Mouse (Mus musculus) adrenal gland, adult (tissue): ENCODE data around the gene Tmem151b.

Source experiments
- DNase-seq, 2 experiments: peaks; one replicate each; pipeline ENCODE4 v3.0.0; 2022 to 2023; ENCODE audit warnings: low spot score in 1 of 2; ENCODE audit not compliant: inconsistent age in 2 of 2

Gene Tmem151b

DNA sequence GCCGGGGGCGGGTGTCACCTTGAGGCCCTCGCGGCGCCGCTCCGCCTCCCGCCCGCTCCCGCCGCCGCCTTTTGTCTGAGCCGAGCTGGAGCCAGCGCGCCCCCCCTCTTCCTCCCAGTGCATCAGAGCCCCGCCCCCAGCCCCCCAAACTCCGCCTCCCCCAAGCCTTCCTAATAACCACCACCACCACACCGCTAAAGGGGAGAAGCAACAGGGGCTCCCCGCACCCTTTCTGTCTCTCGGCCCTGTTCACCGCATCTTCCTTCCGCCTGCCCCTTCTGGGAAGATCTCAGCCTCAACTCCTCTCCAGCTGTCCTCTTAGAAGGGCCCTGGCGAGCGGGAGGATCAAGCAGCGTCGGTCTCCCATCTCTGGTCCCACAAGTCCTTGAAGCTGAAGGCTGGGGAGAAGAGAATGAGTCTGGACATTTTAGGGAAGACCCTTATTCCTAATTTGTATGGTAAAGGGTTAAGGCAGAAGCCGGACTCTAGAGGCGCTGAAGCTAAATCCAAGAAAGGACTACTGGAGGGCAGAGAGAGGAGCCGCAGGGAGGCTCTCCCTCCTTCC, at the start of gene Tmem151b:
Gene Tmem151b (minus strand): TSS at position 61 of the 565 bp plus-strand sequence.
- peak in 1 of 2 experiments; percentile 44 for DNase-seq

- DNase-seq = peak in 1 of 2 experiments; percentile 40
Observed at GRCm38 (mm10) chr17:45598891-45599290, 49.4 kb upstream of the Tmem151b start.

- peak in 1 of 2 experiments; percentile 49 for DNase-seq
Observed at GRCm38 (mm10) chr17:45598376-45598775, 48.9 kb upstream of the Tmem151b start.

DNA sequence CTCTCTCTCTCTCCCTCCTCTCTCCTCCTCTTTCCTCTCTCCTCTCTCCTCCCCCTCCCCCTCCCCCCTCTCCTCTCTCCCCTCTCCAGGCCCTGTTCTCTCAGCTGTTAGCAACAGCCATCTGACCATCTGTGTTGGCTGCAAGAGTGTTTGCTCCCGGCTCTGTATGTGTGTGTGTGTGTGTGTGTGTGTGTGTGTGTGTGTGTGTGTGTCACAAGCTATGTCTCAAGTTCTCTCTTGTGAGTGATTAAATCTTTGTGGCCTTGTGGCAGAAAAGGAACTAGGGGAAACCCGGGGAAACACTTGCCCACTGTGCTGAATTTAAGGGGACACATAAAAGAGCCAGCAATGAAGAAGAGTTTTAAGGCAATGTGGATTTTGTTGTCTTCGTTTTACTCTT, 48.3 kb upstream of the Tmem151b start:
- DNase-seq = peak in 1 of 2 experiments; percentile 72

GRCm38 (mm10) chr17:45596631-45597396, 47.3 kb upstream of the Tmem151b start:
- DNase-seq = peak; percentile 88 to 95

DNA sequence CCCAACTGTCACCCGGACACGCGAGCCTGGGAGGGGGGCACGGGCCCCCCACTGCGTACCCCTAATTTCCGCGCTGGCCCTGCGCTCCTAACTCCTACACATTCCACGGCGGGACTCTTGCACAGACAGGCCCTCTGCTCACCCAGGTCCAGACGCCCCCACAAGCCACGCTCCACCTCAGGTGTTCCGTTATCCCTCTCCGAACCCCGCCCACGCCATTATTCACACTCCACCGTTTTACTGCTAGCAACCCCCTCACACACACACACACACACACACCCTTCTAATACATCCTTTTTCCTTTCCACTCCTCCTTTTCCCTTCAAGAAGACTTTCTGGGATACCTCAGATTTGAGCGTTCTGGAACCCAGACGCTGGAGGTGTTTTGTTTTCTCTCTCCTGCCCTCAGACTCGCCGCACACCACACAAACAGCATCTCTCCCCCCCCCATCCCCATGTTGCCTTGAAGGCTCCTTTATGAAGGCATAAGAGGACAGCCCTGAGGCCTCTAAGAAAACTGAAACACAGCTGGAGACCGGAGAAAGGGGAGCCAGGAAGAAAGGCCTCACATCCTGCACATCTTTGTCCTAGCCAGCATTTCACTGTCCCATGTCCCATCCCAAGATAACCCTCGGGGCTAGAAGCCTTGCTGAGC, 46.4 kb upstream of the Tmem151b start:
- DNase-seq = no peak

GRCm38 (mm10) chr17:45594881-45595735, 45.6 kb upstream of the Tmem151b start:
- DNase-seq = peak; percentile 89 to 93

- DNase-seq = peak in 1 of 2 experiments; percentile 54
Observed at GRCm38 (mm10) chr17:45594195-45594594, 44.7 kb upstream of the Tmem151b start.

- peak; percentile 47 to 68 for DNase-seq
Observed at GRCm38 (mm10) chr17:45593479-45593878, 44.0 kb upstream of the Tmem151b start.

DNA sequence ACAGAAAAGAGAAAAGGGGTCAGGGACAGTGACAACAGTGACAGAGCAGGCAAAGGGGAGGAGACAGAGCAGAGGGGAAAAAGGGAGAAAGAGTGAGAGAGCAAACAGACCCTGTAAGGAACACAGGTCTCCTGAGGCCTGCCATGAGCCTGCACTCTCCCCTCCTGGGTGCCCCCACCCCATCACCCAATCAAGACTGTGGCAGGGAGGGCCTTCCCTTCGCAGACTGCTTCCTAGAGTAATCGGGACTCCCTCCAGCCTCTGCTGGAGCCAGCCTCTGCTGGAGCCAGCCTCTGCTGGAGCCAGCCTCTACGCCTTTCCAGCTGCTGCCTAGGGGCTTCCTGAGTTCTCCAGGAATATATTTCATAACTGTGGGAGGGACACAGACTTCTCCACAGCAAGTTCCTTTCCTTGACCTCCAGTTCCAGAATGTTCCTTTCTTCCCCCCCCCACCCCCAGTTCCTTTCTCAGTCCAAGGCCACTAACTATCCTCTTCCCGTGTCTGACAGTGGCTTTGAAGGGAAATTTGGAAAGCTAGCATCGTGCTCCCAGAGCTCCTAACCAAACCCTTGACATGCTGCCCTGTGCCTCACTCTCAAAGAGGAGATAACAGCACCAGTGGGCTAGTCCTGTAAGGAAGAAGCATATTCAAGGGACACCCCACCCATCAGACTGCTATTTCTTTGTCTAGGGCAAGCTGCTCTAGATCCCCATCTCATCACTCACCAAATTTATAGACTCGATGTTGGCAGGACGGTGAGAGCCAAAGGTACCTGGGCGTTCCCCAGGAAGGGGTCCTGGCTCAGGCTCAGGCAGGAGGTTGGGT, 43.3 kb upstream of the Tmem151b start:
- peak; percentile 71 to 88 for DNase-seq

DNA sequence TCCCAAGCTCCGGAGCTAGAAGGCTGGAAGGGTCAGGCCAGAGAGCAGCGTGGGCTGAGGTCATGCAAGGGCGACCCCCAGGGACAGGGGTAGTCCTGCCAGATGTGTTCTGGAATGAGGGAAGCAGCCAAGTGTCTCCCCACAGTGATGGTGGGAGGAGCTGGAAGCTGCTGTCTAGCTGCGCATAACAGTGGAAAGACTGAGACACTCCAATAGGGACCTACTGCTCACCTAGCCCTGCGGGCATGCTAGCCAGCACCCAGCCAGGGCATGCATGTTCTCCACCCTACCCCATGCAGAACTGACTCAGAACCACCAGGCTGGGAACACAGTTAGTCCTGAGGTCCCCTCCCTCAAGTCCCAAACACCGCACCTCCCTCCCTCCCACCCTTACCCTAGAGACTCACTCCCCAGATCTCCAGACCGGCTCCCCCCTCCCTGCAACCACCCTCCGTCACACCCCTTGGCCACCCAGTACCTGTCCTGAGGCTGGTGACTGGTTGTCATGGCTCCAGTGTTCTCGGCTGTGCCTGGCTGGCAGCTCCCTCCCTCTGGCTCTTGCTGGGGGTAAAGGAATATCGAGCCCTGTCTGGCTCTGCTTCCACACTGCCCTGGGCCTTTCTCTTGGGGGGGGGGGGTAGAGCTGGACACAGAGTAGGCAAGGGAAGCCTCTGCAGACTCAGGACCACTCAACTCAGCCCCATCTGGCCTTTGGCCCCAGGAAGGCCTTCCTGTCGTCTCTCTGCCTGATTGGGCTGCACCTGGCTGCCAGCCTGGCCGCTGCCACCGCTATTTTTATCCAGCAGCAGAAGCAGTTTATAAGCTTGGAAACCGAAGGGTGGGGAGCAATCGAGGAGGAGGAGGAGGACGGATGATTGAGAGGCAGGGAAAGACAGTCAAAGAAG, 42.5 kb upstream of the Tmem151b start:
- DNase-seq = peak; percentile 62 to 83

GRCm38 (mm10) chr17:45590410-45590809, 40.9 kb upstream of the Tmem151b start:
- peak; percentile 13 to 50 for DNase-seq

- DNase-seq = peak; percentile 75 to 91
Observed at GRCm38 (mm10) chr17:45589844-45590243, 40.4 kb upstream of the Tmem151b start.

DNA sequence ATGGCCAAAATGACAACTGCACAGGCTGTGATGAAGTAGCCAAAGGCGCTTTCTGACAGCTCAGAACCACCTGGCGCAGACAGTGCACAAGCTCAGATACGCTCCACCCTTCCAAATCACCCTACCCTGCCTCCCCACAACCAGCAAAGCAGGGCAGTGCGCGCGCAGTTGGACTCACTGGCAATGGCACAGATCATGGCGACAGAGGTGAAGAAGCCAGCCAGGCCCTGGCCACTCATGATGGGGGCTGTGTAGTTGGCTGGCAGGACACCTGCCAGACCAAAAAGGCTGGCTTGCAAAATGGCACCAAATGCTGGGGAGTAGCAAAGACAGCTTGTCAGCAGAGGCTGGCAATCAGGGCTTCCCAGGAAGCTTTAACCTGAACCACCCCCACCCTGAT, 39.8 kb upstream of the Tmem151b start:
- peak; percentile 20 to 47 for DNase-seq

DNA sequence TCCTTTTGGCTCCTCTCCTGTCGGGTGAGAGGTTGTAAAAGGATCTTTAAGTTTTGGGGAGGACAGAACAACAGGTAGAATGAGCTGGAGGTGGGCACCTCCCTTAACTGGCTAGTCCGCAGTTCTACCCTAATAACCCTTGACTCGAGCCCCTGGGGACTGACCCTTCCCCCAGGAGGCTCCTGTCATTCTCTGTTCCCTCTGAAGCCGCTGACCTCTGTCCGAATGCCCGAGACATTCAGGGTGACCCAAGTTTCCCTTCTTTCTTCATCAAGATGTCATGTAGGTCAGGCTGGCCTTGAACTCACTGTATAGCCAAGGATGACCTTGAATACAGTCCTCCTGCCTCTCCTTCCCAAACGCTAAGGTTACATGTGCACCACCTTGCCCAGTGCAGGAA, 38.9 kb upstream of the Tmem151b start:
- peak; percentile 9 to 44 for DNase-seq

GRCm38 (mm10) chr17:45586449-45586837, 37.0 kb upstream of the Tmem151b start:
- peak in 1 of 2 experiments; percentile 67 for DNase-seq

GRCm38 (mm10) chr17:45585725-45586448, 36.4 kb upstream of the Tmem151b start:
- DNase-seq = peak in 1 of 2 experiments; percentile 47

GRCm38 (mm10) chr17:45584939-45585678, 35.6 kb upstream of the Tmem151b start:
- DNase-seq = peak; percentile 85 to 94
